Mouse (Mus musculus) spleen, postnatal 14 days (tissue): ENCODE measurements around the gene Tenm4.

Experiments used
- DNase-seq, 2 experiments: peaks; one replicate each; pipeline ENCODE4 v3.0.0; 2021 to 2022; ENCODE audit warnings: low spot score in 2 of 2

Tenm4 gene

DNA sequence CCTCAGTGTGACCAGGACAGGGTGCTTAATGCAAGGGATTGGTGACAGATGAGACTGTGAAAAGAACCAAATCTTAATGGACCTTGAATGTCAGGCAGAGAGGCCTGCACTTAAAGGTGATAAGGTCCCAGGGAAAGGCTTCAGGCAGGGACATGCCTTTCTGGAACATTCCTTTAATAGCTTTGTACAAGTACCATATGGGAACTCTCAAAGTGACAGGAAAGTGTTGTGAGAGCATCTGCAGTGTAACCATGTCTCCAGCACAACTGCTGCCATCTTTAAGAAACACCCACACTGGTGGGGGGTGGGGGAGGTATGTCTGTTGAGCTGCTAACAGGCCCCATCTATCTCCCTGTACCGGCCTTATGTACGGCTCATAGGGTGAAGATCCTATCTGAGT, 506.0 kb downstream of the Tenm4 start:
- DNase-seq: no peak

DNA sequence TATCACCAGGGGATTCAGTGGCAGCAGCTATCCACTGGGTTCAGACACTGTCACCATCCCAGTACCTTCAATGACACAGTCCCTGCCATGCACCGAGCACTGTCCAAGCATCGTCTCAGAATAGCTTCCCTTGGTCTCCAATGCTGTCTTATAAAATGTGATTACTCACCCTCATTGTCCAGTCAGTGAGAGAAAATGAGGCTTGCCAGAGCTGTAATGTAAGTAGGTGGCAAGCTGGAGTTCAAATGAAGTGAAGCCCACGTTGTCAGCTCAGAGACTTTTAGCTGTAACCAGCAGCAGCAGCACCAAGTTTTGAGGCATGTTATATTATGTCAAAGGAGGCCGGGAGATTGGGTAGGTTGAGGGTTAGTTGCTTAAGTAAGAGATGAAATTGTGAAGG, 507.2 kb downstream of the Tenm4 start:
- no peak for DNase-seq

- no peak for DNase-seq
These were observed 508.7 kb downstream of the Tenm4 start for GRCm38 (mm10) chr7:96679746-96680145.

GRCm38 (mm10) chr7:96680405-96680804, 509.4 kb downstream of the Tenm4 start:
- DNase-seq: no peak

DNA sequence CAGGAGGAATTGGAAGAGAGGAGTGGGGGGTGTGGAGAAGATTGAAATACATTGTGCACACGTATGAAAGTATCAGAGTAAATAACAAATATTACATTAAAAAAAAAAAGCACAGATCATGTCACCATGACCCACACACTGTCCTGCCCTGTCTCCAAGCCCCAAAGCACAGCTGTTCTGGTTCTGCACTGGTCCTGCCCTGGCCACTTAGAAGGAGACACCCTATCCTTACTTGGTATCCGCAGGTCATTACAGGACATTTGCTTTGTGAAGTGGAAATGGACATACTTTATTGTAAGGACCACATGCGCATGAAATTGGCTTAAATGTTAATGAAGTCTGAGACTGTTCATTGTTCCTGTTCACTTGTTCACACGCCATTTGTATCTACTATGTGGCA, 510.8 kb downstream of the Tenm4 start:
- DNase-seq: no peak

GRCm38 (mm10) chr7:96688141-96688540, 517.1 kb downstream of the Tenm4 start:
- DNase-seq: no peak

DNA sequence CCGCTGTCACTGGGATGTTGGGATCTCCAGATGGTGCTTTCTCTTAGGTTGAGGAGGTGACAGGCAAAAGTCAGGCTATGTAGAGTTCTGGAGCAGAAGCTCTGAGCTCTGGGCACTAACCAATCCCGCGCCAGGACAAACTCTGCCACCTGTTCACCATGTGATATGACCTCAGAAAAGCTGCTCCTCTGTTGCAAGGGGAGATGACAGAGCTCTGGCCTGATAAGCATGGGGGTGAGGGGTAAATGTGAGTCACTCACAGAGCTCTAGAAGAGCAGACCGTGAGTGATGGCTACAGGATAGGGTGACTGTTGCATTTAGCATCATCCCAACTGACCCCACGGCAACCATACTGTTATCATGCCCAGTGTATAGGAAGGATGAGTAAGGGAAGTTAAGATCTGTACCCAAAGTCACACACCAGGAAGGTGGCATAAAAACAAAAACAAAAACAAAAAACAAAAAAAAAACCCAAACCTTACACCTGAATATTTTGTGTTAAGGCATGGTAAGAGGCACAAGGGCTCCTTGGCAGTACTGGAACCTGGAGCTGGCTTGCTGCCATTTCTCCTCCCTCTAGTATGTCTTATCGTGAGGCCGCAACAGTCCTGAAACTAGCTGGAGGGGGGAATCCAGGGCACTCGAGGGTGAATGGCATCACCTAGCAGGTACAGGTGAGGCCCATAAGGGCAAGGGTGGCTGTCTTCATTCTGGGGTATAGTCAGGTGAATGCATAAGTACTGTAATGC, 530.2 kb downstream of the Tenm4 start:
- peak; percentile 16 to 23 for DNase-seq

DNA sequence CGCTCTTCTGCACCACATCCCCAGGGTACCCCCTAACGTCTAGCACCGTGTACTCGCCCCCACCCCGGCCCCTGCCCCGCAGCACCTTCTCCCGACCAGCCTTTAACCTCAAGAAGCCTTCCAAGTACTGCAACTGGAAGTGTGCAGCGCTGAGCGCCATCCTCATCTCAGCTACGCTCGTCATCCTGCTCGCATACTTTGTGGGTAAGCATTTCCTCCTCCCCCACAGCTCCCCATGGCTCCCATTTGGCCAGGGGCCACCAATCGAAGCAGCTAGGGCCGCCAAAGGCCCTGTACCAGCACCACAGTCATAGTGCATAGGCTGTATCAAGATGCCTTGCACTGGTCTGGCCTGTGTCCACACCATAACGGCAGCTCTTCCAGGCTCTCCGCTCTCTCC, 532.9 kb downstream of the Tenm4 start:
- DNase-seq: no peak

- DNase-seq: no peak
These were observed 534.5 kb downstream of the Tenm4 start for GRCm38 (mm10) chr7:96705307-96706129.

GRCm38 (mm10) chr7:96706531-96706930, 535.5 kb downstream of the Tenm4 start:
- no peak for DNase-seq

- no peak for DNase-seq
These were observed 536.1 kb downstream of the Tenm4 start for GRCm38 (mm10) chr7:96707112-96707511.

DNA sequence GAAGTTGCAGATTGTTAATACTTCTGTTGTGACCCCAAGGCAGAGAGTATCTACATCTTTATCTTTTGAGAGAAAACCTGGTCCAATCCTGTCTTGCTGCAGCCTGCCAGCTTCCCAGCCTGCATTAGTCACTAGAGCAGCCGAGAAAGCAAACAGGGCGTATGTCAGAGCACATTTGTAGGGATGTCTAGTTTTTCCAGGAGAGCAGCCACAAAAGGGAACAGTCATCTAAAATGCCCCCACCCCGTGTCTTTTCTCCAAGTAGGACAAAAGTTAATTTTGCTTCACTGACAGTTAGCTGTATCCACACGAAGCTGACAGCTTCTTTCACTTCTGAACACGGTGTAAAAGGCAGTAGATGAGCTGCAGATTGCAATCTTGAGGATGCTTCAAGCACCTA, 537.0 kb downstream of the Tenm4 start:
- no peak for DNase-seq

DNA sequence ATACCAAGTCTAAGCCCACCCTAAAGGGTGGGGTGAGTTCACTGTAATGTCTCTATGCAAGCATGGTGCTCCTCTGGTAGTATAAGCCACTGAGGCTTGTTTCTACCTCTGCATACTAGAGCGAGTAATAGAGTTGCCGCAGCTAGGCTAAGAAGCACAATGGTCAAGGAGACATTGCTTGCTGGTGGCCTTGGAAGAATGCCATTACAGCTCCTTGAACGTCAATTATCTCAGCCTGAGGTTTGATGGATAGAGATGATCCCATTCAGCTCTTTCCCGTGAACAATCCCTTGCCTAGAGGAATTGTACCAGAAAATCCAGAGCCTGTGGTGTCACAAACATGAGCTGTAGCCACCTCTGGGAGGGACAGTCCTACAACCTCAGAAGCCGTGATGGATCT, 537.5 kb downstream of the Tenm4 start:
- DNase-seq: no peak

- DNase-seq: no peak
These were observed 537.9 kb downstream of the Tenm4 start for GRCm38 (mm10) chr7:96708968-96709367.

DNA sequence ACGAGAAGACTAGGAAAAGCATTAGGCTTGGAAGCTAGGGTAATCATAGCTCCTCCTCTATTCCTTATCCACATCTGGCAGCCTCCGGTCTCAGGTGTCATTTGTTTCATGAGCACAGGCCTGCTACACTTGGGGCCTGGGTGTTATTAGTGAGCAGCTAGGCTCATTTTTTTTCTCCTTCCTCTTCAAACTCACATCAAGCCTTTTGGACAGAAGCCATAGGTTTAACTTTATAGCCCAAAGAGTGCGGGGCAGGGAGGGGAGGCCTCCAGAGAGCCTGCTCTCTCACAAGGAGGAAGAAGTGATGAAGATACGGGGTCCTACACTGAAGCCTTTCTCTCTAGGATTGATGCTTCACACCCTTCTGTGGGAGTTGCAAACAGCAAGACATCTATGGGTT, 538.8 kb downstream of the Tenm4 start:
- DNase-seq: no peak

DNA sequence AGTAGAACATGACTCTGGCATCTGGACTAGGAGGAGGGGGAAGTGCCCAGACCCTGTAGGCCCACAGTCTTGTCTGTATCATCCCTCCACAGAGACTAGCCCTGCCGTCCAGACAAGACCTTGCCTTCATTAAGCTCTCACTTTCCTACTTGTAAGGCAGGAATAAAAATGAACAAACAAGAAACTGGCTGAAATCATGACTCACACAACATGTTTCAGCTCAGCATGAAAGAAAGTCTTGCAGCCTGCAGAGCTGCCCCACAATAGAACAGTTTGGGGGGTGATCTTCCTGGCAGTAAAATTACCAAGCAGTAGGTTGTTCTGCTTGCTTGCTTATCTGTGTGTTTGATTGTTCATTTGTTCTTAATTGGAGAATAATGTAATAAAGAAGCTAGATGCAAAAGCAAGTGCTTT, 539.6 kb downstream of the Tenm4 start:
- DNase-seq: no peak

DNA sequence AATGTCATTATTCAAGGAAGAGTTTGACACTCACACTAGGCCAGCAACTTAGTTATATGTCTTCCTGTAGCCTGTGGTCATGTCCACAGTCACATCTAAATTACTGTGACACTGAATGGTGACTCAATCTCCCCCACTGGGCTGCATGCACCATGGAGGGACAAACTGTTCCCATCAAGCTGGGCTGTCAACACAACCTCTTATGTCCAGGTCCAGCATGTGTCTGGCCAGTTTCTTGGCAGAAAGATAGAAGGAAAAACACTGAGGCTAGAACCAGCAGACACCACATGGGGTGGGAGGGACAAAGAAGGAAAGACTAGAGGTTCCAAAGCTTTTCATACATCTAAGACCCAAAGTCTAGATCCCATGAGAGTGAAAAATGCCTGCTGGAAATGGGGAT, 541.8 kb downstream of the Tenm4 start:
- no peak for DNase-seq

DNA sequence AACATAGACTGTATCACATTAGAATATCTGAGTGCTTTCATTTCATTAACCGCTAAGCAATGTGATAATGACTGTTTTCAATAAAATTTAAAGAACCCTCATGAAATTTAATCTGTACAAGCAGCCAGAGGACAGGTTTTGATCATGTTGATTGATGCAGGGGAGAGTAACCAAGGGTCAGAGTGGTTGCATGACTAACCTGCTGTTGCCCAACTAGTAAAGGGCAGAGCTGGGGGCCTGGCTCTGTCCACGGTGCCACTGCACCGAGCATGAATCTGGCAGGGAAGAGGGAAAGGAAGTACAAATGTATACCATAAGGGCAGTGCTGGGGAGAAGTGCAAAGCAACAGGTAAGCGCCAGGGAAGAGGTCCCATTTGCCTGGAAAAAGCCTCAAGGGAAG, 545.9 kb downstream of the Tenm4 start:
- DNase-seq: no peak

- DNase-seq: no peak
These were observed 547.4 kb downstream of the Tenm4 start for GRCm38 (mm10) chr7:96718201-96719155.

DNA sequence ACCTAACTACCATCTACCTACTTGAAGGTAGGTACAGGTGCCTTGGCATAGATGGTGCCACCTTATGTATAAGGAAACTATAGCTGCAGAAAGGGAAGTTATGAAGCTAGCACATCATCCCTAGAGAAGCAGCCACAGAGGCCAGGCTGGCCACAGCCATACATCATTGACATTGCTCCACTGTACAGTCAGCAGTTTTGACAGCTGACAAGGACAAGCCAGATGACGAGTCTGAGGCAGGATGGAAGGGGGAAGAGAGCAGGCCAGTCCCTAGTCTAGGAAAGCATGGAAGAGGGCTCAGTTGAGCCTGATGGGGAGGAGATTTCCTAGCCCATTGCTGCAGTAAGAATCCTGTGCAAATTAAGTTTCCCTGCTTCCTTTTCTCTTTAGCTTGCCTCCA, 548.9 kb downstream of the Tenm4 start:
- no peak for DNase-seq

- no peak for DNase-seq
These were observed 549.4 kb downstream of the Tenm4 start for GRCm38 (mm10) chr7:96720465-96720864.

- no peak for DNase-seq
These were observed 551.8 kb downstream of the Tenm4 start for GRCm38 (mm10) chr7:96722796-96723195.
